Mouse (Mus musculus) cortical plate, adult 2 months (tissue): ENCODE data around the gene Col9a2. TPM values are rescaled to one million over a fixed set of nuclear protein-coding genes. Genes with fewer than 3 reads are reported as not detected.

Source experiments
- H3K27ac ChIP-seq: fragments of 200-500 bp; 2 replicates; pipeline ENCODE4 v1.5.1; 2012; ENCODE audit warnings: low read length, control low read depth, inconsistent platforms; ENCODE audit not compliant: insufficient read depth
- H3K4me1 ChIP-seq: fragments of 200-500 bp; 2 replicates; pipeline ENCODE4 v1.6.1; 2011; ENCODE audit warnings: low read length; ENCODE audit not compliant: control insufficient read depth, insufficient read depth
- H3K4me3 ChIP-seq: fragments of 200-500 bp; 2 replicates; pipeline ENCODE4 v1.5.1; 2011; ENCODE audit warnings: mild to moderate bottlenecking, low read length, control low read depth; ENCODE audit not compliant: insufficient read depth
- CTCF ChIP-seq: fragments of 200-500 bp; IDR thresholded peaks from 2 replicates; pipeline ENCODE4 v1.5.1; 2011; ENCODE audit warnings: mild to moderate bottlenecking, control low read depth, low read length; ENCODE audit not compliant: insufficient read depth; ENCODE audit errors: extremely low read depth
- POLR2A ChIP-seq: fragments of 200-500 bp; IDR thresholded peaks from 2 replicates; pipeline ENCODE4 v1.6.1; 2011; ENCODE audit warnings: mild to moderate bottlenecking, low read length, control low read depth; ENCODE audit not compliant: insufficient read depth; ENCODE audit errors: extremely low read depth
- polyA plus RNA-seq: library from polyadenylated mRNA; depleted of rRNA; stranded (reverse); fragments of >200 nt; gene quantifications from 2 replicates; pipeline ENCODE4 v1.2.3, GENCODE M21; 2012

Col9a2 gene
- polyA plus RNA-seq, 1 experiment = 5.3 TPM

DNA sequence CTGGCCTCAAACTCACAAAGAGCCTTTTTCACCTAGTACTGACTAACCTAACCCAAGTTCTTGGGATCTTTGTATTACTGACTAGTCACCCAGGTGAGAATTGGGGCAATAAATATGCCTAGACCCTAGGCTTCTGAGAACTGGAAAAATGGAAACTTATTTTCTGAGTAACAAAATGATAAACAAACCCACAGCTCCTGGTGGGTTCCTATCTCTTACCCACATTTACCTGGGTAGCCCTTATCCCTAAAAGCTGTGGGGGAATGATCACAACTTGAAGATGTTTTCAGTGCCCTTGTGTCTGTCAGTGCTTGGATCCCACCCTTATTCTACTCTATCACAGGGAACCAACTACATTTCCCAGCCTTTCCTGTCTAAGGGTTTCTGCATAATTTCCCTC is 32.2 kb upstream of the Col9a2 start:
- H3K4me3 ChIP-seq = no peak overlapping the region
- H3K4me1 ChIP-seq = peaks cover 27% of the 10 kb centered on the region
- no peak for TF ChIP-seq POLR2A
- no peak for TF ChIP-seq CTCF
- no peak overlapping the region for H3K27ac ChIP-seq

- H3K4me1 ChIP-seq = peaks cover 24% of the 10 kb centered on the region
- TF ChIP-seq CTCF (no peak), POLR2A (no peak)
- no peak overlapping the region for H3K4me3 ChIP-seq
- no peak overlapping the region; the same call in 1 of the 2 replicates for H3K27ac ChIP-seq
Measured at GRCm38 (mm10) chr4:121008071-121008745, 31.0 kb upstream of the Col9a2 start.

GRCm38 (mm10) chr4:121009151-121009550 is 30.0 kb upstream of the Col9a2 start:
- TF ChIP-seq POLR2A (no peak), CTCF (no peak)
- peaks cover 19% of the 10 kb centered on the region for H3K4me1 ChIP-seq
- no peak overlapping the region for H3K4me3 ChIP-seq
- 0 out of 2 replicates have a peak overlapping the region, but pooled peaks have one; percentile 33 for H3K27ac ChIP-seq

DNA sequence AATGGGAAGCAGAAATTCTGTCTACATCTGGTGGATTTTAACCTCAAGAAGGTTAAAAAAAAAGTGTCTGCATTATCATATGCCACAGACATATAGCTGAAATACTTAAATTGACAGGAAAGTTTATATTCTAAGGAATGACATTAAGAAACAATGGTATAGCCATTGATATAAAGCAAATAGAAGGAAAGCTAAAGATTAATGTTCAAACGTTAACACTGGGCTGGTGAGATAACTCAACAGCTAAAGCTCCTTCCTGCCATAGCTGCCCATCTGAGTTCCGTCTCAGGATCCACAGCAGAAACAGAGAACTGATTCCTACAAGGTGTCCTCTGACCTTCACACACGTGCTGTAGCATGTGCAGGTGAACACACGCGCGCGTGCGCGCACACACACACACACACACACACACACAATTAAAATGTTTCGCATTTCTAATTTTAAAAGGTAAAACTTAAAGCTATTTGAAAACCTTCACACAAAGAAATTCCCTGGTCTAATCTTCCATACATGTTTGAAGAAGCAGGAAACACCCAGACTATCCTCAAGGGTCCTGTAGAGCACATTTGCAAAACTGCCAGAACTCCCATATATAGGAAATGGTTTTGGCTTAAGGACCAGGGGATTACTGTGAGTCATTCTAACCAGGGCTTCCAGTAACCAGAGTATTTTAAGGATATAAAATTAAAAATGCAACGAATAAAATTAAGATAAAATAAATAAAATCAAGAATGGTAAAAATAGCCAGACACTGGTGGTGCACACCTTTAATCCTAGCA is 28.2 kb upstream of the Col9a2 start:
- H3K4me1 ChIP-seq = peaks cover 15% of the 10 kb centered on the region
- no peak overlapping the region for H3K4me3 ChIP-seq
- TF ChIP-seq CTCF (no peak), POLR2A (no peak)
- no peak overlapping the region for H3K27ac ChIP-seq

GRCm38 (mm10) chr4:121014594-121015267 is 24.5 kb upstream of the Col9a2 start:
- H3K4me3 ChIP-seq = peak overlapping the region; percentile 71; the same call in 1 of the 2 replicates
- no peak overlapping the region for H3K27ac ChIP-seq
- TF ChIP-seq POLR2A = no peak
- TF ChIP-seq CTCF = no peak
- H3K4me1 ChIP-seq = peaks cover 5% of the 10 kb centered on the region

- TF ChIP-seq CTCF = no peak
- TF ChIP-seq POLR2A = no peak
- peak overlapping the region; percentile 71; the same call in 1 of the 2 replicates for H3K4me3 ChIP-seq
Measured at GRCm38 (mm10) chr4:121015268-121015659, 23.9 kb upstream of the Col9a2 start.

GRCm38 (mm10) chr4:121016021-121016898 is 22.9 kb upstream of the Col9a2 start:
- H3K4me1 ChIP-seq = peaks cover 9% of the 10 kb centered on the region
- peak overlapping the region; percentile 71 for H3K4me3 ChIP-seq
- peak; percentile 47; the same call in 1 of the 2 replicates for TF ChIP-seq POLR2A
- no peak for TF ChIP-seq CTCF
- H3K27ac ChIP-seq = peak overlapping the region; percentile 91

More at GRCm38 (mm10) chr4:121015268-121015659, 23.9 kb upstream of the Col9a2 start:
- H3K4me1 ChIP-seq = peaks cover 4% of the 10 kb centered on the region
- 0 out of 2 replicates have a peak overlapping the region, but pooled peaks have one; percentile 26 for H3K27ac ChIP-seq

GRCm38 (mm10) chr4:121016928-121017657 is 22.1 kb upstream of the Col9a2 start, which contains the start of gene Smap2:
Smap2 (minus strand) TSS chr4:121017247.
- H3K4me1 ChIP-seq = peaks cover 9% of the 10 kb centered on the region
- H3K4me3 ChIP-seq = peak within 1 kb of the TSS; percentile 71
- H3K27ac ChIP-seq = peak within 1 kb of the TSS; percentile 91
- 0 out of 2 replicates have a peak, but pooled peaks have one; percentile 8 for TF ChIP-seq CTCF
- TF ChIP-seq POLR2A = peak; percentile 87
